Mouse (Mus musculus): ENCODE results near the gene Crat. TPM values are rescaled to one million over a fixed set of nuclear protein-coding genes. Genes with fewer than 3 reads are reported as not detected.

Crat gene
- polyA plus RNA-seq, 1 experiment, result 53.9 TPM

- Histone ChIP-seq H3K4me3 (ENCODE audit: extremely low read depth, insufficient read depth, insufficient read length) (no peak overlapping the region), H3K27me3 (ENCODE audit: control insufficient read depth, insufficient read depth, low read length) (no peaks in the 10 kb centered on the region), H3K4me1 (ENCODE audit: control insufficient read depth, insufficient read depth, insufficient read length) (peaks cover 4% of the 10 kb centered on the region; the same call in 1 of the 2 replicates), H3K27ac (ENCODE audit: insufficient read depth, low read length) (no peak overlapping the region), H3K36me3 (ENCODE audit: control insufficient read depth, insufficient read depth, low read length) (peaks cover 22% of the 10 kb centered on the region)
- WGBS, result 90% methylated on average over 2 of the region's 2 CpGs
- DNase-seq (ENCODE audit: low read depth in 1 of 2, low spot score in 2 of 2), result no peak
- no peak for TF ChIP-seq POLR2A (IDR thresholded peaks at IDR 0.05; ENCODE audit: low read depth, low read length)
- TF ChIP-seq CTCF (IDR thresholded peaks at IDR 0.05; ENCODE audit: extremely low read depth, insufficient read depth, insufficient read length, insufficient replicate concordance), result no peak
Observed at GRCm38 (mm10) chr2:30402843-30403242, 12.8 kb downstream of the Crat start.

GRCm38 (mm10) chr2:30402351-30402826 is 13.2 kb downstream of the Crat start:
- Histone ChIP-seq H3K36me3 (ENCODE audit: control insufficient read depth, insufficient read depth, low read length) (peaks cover 23% of the 10 kb centered on the region), H3K4me3 (ENCODE audit: extremely low read depth, insufficient read depth, insufficient read length) (no peak overlapping the region), H3K27me3 (ENCODE audit: control insufficient read depth, insufficient read depth, low read length) (no peaks in the 10 kb centered on the region), H3K4me1 (ENCODE audit: control insufficient read depth, insufficient read depth, insufficient read length) (peaks cover 4% of the 10 kb centered on the region; the same call in 1 of the 2 replicates), H3K27ac (ENCODE audit: insufficient read depth, low read length) (no peak overlapping the region)
- no peak for DNase-seq (ENCODE audit: low read depth in 1 of 2, low spot score in 2 of 2)
- 94% methylated on average over 9 of the region's 9 CpGs for WGBS
- no peak for TF ChIP-seq CTCF (IDR thresholded peaks at IDR 0.05; ENCODE audit: extremely low read depth, insufficient read depth, insufficient read length, insufficient replicate concordance)
- TF ChIP-seq POLR2A (IDR thresholded peaks at IDR 0.05; ENCODE audit: low read depth, low read length), result no peak

GRCm38 (mm10) chr2:30401581-30401980 is 14.0 kb downstream of the Crat start:
- peaks cover 28% of the 10 kb centered on the region for H3K36me3 ChIP-seq (ENCODE audit: control insufficient read depth, insufficient read depth, low read length)
- 81% methylated on average over 1 of the region's 1 CpGs for WGBS
- no peaks in the 10 kb centered on the region for H3K27me3 ChIP-seq (ENCODE audit: control insufficient read depth, insufficient read depth, low read length)
- no peak for TF ChIP-seq POLR2A (IDR thresholded peaks at IDR 0.05; ENCODE audit: low read depth, low read length)
- no peak for DNase-seq (ENCODE audit: low read depth in 1 of 2, low spot score in 2 of 2)
- H3K4me3 ChIP-seq (ENCODE audit: extremely low read depth, insufficient read depth, insufficient read length), result no peak overlapping the region
- H3K27ac ChIP-seq (ENCODE audit: insufficient read depth, low read length), result no peak overlapping the region
- H3K4me1 ChIP-seq (ENCODE audit: control insufficient read depth, insufficient read depth, insufficient read length), result no peaks in the 10 kb centered on the region

- no peaks in the 10 kb centered on the region for H3K4me1 ChIP-seq (ENCODE audit: control insufficient read depth, insufficient read depth, insufficient read length)
- TF ChIP-seq POLR2A (IDR thresholded peaks at IDR 0.05; ENCODE audit: low read depth, low read length) (no peak), CTCF (IDR thresholded peaks at IDR 0.05; ENCODE audit: extremely low read depth, insufficient read depth, insufficient read length, insufficient replicate concordance) (no peak)
- WGBS, result 87% methylated on average over 20 of the region's 20 CpGs
Observed at GRCm38 (mm10) chr2:30399191-30400171, 16.1 kb downstream of the Crat start.

GRCm38 (mm10) chr2:30397986-30398512 is 17.6 kb downstream of the Crat start:
- Histone ChIP-seq H3K27me3 (ENCODE audit: control insufficient read depth, insufficient read depth, low read length) (no peaks in the 10 kb centered on the region), H3K27ac (ENCODE audit: insufficient read depth, low read length) (no peak overlapping the region), H3K4me1 (ENCODE audit: control insufficient read depth, insufficient read depth, insufficient read length) (peaks cover 7% of the 10 kb centered on the region; the same call in 1 of the 2 replicates), H3K4me3 (ENCODE audit: extremely low read depth, insufficient read depth, insufficient read length) (no peak overlapping the region), H3K36me3 (ENCODE audit: control insufficient read depth, insufficient read depth, low read length) (peaks cover 28% of the 10 kb centered on the region)
- 94% methylated on average over 10 of the region's 10 CpGs for WGBS
- DNase-seq (ENCODE audit: low read depth in 1 of 2, low spot score in 2 of 2), result no peak
- TF ChIP-seq CTCF (IDR thresholded peaks at IDR 0.05; ENCODE audit: extremely low read depth, insufficient read depth, insufficient read length, insufficient replicate concordance) (no peak), POLR2A (IDR thresholded peaks at IDR 0.05; ENCODE audit: low read depth, low read length) (no peak)

More at GRCm38 (mm10) chr2:30399191-30400171, 16.1 kb downstream of the Crat start:
- H3K36me3 ChIP-seq (ENCODE audit: control insufficient read depth, insufficient read depth, low read length), result peaks cover 28% of the 10 kb centered on the region
- no peaks in the 10 kb centered on the region for H3K27me3 ChIP-seq (ENCODE audit: control insufficient read depth, insufficient read depth, low read length)
- H3K27ac ChIP-seq (ENCODE audit: insufficient read depth, low read length), result no peak overlapping the region
- H3K4me3 ChIP-seq (ENCODE audit: extremely low read depth, insufficient read depth, insufficient read length), result no peak overlapping the region
- DNase-seq (ENCODE audit: low read depth in 1 of 2, low spot score in 2 of 2), result no peak

- WGBS, result 91% methylated on average over 7 of the region's 7 CpGs
- Histone ChIP-seq H3K36me3 (ENCODE audit: control insufficient read depth, insufficient read depth, low read length) (peaks cover 20% of the 10 kb centered on the region), H3K4me1 (ENCODE audit: control insufficient read depth, insufficient read depth, insufficient read length) (peaks cover 10% of the 10 kb centered on the region; the same call in 1 of the 2 replicates), H3K27me3 (ENCODE audit: control insufficient read depth, insufficient read depth, low read length) (no peaks in the 10 kb centered on the region), H3K4me3 (ENCODE audit: extremely low read depth, insufficient read depth, insufficient read length) (no peak overlapping the region), H3K27ac (ENCODE audit: insufficient read depth, low read length) (no peak overlapping the region)
- TF ChIP-seq POLR2A (IDR thresholded peaks at IDR 0.05; ENCODE audit: low read depth, low read length), result no peak
- TF ChIP-seq CTCF (IDR thresholded peaks at IDR 0.05; ENCODE audit: extremely low read depth, insufficient read depth, insufficient read length, insufficient replicate concordance), result no peak
- DNase-seq (ENCODE audit: low read depth in 1 of 2, low spot score in 2 of 2), result no peak
Observed at GRCm38 (mm10) chr2:30396246-30396645, 19.4 kb downstream of the Crat start.

Measured in spleen, adult 2 months (tissue).